Mouse (Mus musculus) MEL (cell line): ENCODE measurements around the gene Dcps. TPM values are rescaled to one million over a fixed set of nuclear protein-coding genes. Genes with fewer than 3 reads are reported as not detected.
A peak's percentile ranks its signal among the peaks of the same experiment; 100 is the strongest.

Source experiments
- DNase-seq: peaks from one replicate; pipeline ENCODE4 v3.0.0; 2011; ENCODE audit warnings: low read depth, low spot score
- H3K27ac ChIP-seq: 2 replicates; pipeline ENCODE4 v1.5.1; 2012; ENCODE audit warnings: low read depth, mild to moderate bottlenecking, control low read depth, low read length, moderate library complexity; ENCODE audit not compliant: control insufficient read depth
- H3K27me3 ChIP-seq, 2 experiments: fragments of 150-350 bp in 1 of 2; sonication (generic) in 1 of 2; 2 replicates each; pipeline ENCODE4 v1.6.1; 2012; ENCODE audit warnings: low read length in 2 of 2, mild to moderate bottlenecking in 2 of 2, improper control_type of control experiment in 1 of 2, moderate library complexity in 1 of 2; ENCODE audit not compliant: insufficient read depth in 2 of 2, control insufficient read depth in 1 of 2
- H3K36me3 ChIP-seq, 2 experiments: 2 replicates each; pipeline ENCODE4 v1.6.1; 2012 to 2014; ENCODE audit warnings: low read length in 2 of 2, improper control_type of control experiment in 1 of 2, inconsistent platforms in 1 of 2, mild to moderate bottlenecking in 1 of 2; ENCODE audit not compliant: insufficient read depth in 2 of 2, control insufficient read depth in 1 of 2
- H3K4me1 ChIP-seq, 2 experiments: fragments of 150-350 bp in 1 of 2; sonication (generic) in 1 of 2; 2 replicates each; pipeline ENCODE4 v1.6.1; 2012; ENCODE audit warnings: low read length in 2 of 2, improper control_type of control experiment in 1 of 2, mild to moderate bottlenecking in 1 of 2; ENCODE audit not compliant: insufficient read depth in 2 of 2, control insufficient read depth in 1 of 2
- H3K4me3 ChIP-seq, 2 experiments: fragments of 150-350 bp in 1 of 2; sonication (generic) in 1 of 2; 2 replicates each; pipeline ENCODE4 v1.5.1; 2012; ENCODE audit warnings: low read depth in 2 of 2, low read length in 2 of 2, mild to moderate bottlenecking in 2 of 2, moderate library complexity in 2 of 2, control low read depth in 1 of 2, improper control_type of control experiment in 1 of 2; ENCODE audit not compliant: control insufficient read depth in 1 of 2, insufficient read depth in 1 of 2
- H3K79me2 ChIP-seq: 2 replicates; pipeline ENCODE4 v1.6.1; 2012; ENCODE audit warnings: mild to moderate bottlenecking, low read length, moderate library complexity; ENCODE audit not compliant: control insufficient read depth, poor library complexity, insufficient read depth
- H3K9ac ChIP-seq: 2 replicates; pipeline ENCODE4 v1.6.1; 2012; ENCODE audit warnings: low read depth, mild to moderate bottlenecking, control low read depth, low read length, moderate library complexity; ENCODE audit not compliant: control insufficient read depth, poor library complexity, severe bottlenecking
- H3K9me3 ChIP-seq: fragments of 150-350 bp; sonication (generic); replicated peaks from 2 replicates; pipeline ENCODE4 v1.6.1; 2012; ENCODE audit warnings: mild to moderate bottlenecking, low read length, improper control_type of control experiment, moderate library complexity; ENCODE audit not compliant: insufficient read depth
- CHD1 ChIP-seq: IDR thresholded peaks from 2 replicates; pipeline ENCODE4 v1.6.1; 2012; ENCODE audit warnings: low read depth, mild to moderate bottlenecking, inconsistent platforms, low read length, improper control_type of control experiment
- CHD2 ChIP-seq: IDR thresholded peaks from 2 replicates; pipeline ENCODE4 v1.6.1; 2011; ENCODE audit warnings: low read length, improper control_type of control experiment
- E2F4 ChIP-seq: IDR thresholded peaks from 2 replicates; pipeline ENCODE4 v1.6.1; 2011; ENCODE audit warnings: low read depth, low read length, improper control_type of control experiment, borderline replicate concordance
- ELF1 ChIP-seq: IDR thresholded peaks from 2 replicates; pipeline ENCODE4 v1.6.1; 2014; ENCODE audit warnings: low read depth, mild to moderate bottlenecking, inconsistent platforms, low read length, improper control_type of control experiment, moderate library complexity
- EP300 ChIP-seq, 2 experiments: IDR thresholded peaks; 2 replicates each; pipeline ENCODE4 v1.6.1; 2011; ENCODE audit warnings: improper control_type of control experiment in 2 of 2, low read length in 2 of 2, low read depth in 1 of 2, mild to moderate bottlenecking in 1 of 2
- ETS1 ChIP-seq: IDR thresholded peaks from 2 replicates; pipeline ENCODE4 v1.6.1; 2012; ENCODE audit warnings: low read depth, mild to moderate bottlenecking, inconsistent platforms, low read length, improper control_type of control experiment, moderate library complexity
- GATA1 ChIP-seq: IDR thresholded peaks from 2 replicates; pipeline ENCODE4 v1.6.1; 2011; ENCODE audit warnings: low read depth, low read length, improper control_type of control experiment
- JUND ChIP-seq: IDR thresholded peaks from 2 replicates; pipeline ENCODE4 v1.6.1; 2011; ENCODE audit warnings: low read depth, mild to moderate bottlenecking, improper control_type of control experiment, low read length
- KAT2A ChIP-seq: conservative IDR thresholded peaks from 2 replicates; pipeline ENCODE4 v1.6.1; 2012; ENCODE audit warnings: low read depth, low read length, improper control_type of control experiment, inconsistent platforms
- MAFK ChIP-seq: IDR thresholded peaks from 2 replicates; pipeline ENCODE4 v1.6.1; 2011; ENCODE audit warnings: low read depth, mild to moderate bottlenecking, low read length, improper control_type of control experiment, borderline replicate concordance
- MAZ ChIP-seq: IDR thresholded peaks from 2 replicates; pipeline ENCODE4 v1.6.1; 2012; ENCODE audit warnings: low read depth, mild to moderate bottlenecking, inconsistent platforms, low read length, improper control_type of control experiment
- MEF2A ChIP-seq: IDR thresholded peaks from 2 replicates; pipeline ENCODE4 v1.6.1; 2014; ENCODE audit warnings: low read depth, mild to moderate bottlenecking, inconsistent platforms, low read length, improper control_type of control experiment; ENCODE audit not compliant: poor library complexity, insufficient replicate concordance, severe bottlenecking; ENCODE audit errors: extremely low read depth
- MXI1 ChIP-seq: IDR thresholded peaks from 2 replicates; pipeline ENCODE4 v1.6.1; 2011; ENCODE audit warnings: mild to moderate bottlenecking, low read depth, low read length, improper control_type of control experiment
- MYB ChIP-seq: IDR thresholded peaks from 2 replicates; pipeline ENCODE4 v1.6.1; 2011; ENCODE audit warnings: mild to moderate bottlenecking, low read depth, low read length, improper control_type of control experiment
- NELFE ChIP-seq: IDR thresholded peaks from 2 replicates; pipeline ENCODE4 v1.6.1; 2011; ENCODE audit warnings: low read depth, low read length, improper control_type of control experiment
- NRF1 ChIP-seq: IDR thresholded peaks from 2 replicates; pipeline ENCODE4 v1.6.1; 2014; ENCODE audit warnings: low read depth, mild to moderate bottlenecking, inconsistent platforms, low read length, improper control_type of control experiment, moderate library complexity; ENCODE audit not compliant: poor library complexity, insufficient read depth, severe bottlenecking
- POLR2AphosphoS2 ChIP-seq: IDR thresholded peaks from 2 replicates; pipeline ENCODE4 v1.6.1; 2011; ENCODE audit warnings: low read length, improper control_type of control experiment
- POLR2AphosphoS5 ChIP-seq: IDR thresholded peaks from 2 replicates; pipeline ENCODE4 v1.6.1; 2012; ENCODE audit warnings: low read depth, borderline replicate concordance, mild to moderate bottlenecking, inconsistent platforms, low read length, moderate library complexity, mixed read lengths
- RAD21 ChIP-seq: IDR thresholded peaks from 2 replicates; pipeline ENCODE4 v1.6.1; 2011; ENCODE audit warnings: mild to moderate bottlenecking, low read depth, low read length, improper control_type of control experiment
- SIN3A ChIP-seq: IDR thresholded peaks from 2 replicates; pipeline ENCODE4 v1.6.1; 2012; ENCODE audit warnings: low read length, improper control_type of control experiment, inconsistent platforms
- SMC3 ChIP-seq: IDR thresholded peaks from 2 replicates; pipeline ENCODE4 v1.6.1; 2011; ENCODE audit warnings: low read depth, low read length, improper control_type of control experiment
- TBP ChIP-seq: IDR thresholded peaks from 2 replicates; pipeline ENCODE4 v1.8.0; 2011; ENCODE audit warnings: low read depth, low read length, improper control_type of control experiment
- UBTF ChIP-seq: IDR thresholded peaks from 2 replicates; pipeline ENCODE4 v1.6.1; 2012; ENCODE audit warnings: low read depth, mild to moderate bottlenecking, inconsistent platforms, low read length, improper control_type of control experiment, moderate library complexity, borderline replicate concordance; ENCODE audit not compliant: insufficient read depth
- USF1 ChIP-seq: IDR thresholded peaks from 2 replicates; pipeline ENCODE4 v1.6.1; 2014; ENCODE audit warnings: low read depth, mild to moderate bottlenecking, inconsistent platforms, low read length, improper control_type of control experiment, moderate library complexity
- ZC3H11A ChIP-seq: IDR thresholded peaks from 2 replicates; pipeline ENCODE4 v1.6.1; 2012; ENCODE audit warnings: low read depth, mild to moderate bottlenecking, inconsistent platforms, low read length, improper control_type of control experiment
- ZMIZ1 ChIP-seq: IDR thresholded peaks from 2 replicates; pipeline ENCODE4 v1.6.1; 2012; ENCODE audit warnings: low read depth, mild to moderate bottlenecking, inconsistent platforms, low read length, improper control_type of control experiment, moderate library complexity
- ZNF384 ChIP-seq: IDR thresholded peaks from 2 replicates; pipeline ENCODE4 v1.6.1; 2012; ENCODE audit warnings: low read depth, mild to moderate bottlenecking, inconsistent platforms, low read length, improper control_type of control experiment
- polyA plus RNA-seq, 2 experiments: library from polyadenylated mRNA; stranded (reverse) in 1 of 2; unstranded in 1 of 2; fragments of >175 nt in 1 of 2; fragments of >200 nt in 1 of 2; gene quantifications; 2 replicates each; pipeline versions ENCODE4 v1.2.1 to v1.2.4; 2012; ENCODE audit warnings: low replicate concordance in 2 of 2, low read depth in 1 of 2; ENCODE audit not compliant: insufficient read length in 2 of 2, insufficient read depth in 1 of 2, missing spikeins in 1 of 2
- total RNA-seq: library from RNA; depleted of rRNA; stranded (reverse); fragments of 300-350 nt; gene quantifications from 2 replicates; pipeline ENCODE4 v1.2.3, GENCODE M21; 2012

Dcps gene
- total and polyA plus RNA-seq, 3 experiments: 54.3 to 115 TPM; not detected in 1

DNA sequence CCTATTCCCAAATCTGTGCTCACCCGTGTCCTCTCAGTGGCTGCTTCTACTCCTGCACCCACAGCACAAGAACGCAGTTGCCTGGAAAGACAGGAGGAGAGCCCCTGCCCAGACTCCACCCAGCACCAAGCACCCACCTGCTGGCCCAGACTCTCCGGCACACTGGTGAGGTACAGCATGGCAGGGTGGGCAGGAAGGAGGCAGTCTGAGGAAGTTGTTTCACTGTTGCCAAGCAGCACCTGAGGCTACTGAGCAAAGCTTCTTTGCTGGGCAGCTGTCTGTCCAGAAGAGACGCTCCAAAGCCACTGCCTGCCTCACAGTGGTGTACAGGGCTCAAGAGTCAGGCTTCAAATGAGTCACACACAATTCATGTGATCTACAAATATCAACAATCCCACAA, 77.1 kb downstream of the Dcps start:
- peaks cover 0 to 4% of the 10 kb centered on the region in 2 experiments; a peak in 2 of 4 replicates for H3K4me1 ChIP-seq
- TF ChIP-seq NELFE (no peak), NRF1 (no peak), ZMIZ1 (no peak), SMC3 (no peak), SIN3A (no peak), ELF1 (no peak), MAZ (no peak), CHD1 (no peak)
- TF ChIP-seq, all 39 proteins: peak for 0

DNA sequence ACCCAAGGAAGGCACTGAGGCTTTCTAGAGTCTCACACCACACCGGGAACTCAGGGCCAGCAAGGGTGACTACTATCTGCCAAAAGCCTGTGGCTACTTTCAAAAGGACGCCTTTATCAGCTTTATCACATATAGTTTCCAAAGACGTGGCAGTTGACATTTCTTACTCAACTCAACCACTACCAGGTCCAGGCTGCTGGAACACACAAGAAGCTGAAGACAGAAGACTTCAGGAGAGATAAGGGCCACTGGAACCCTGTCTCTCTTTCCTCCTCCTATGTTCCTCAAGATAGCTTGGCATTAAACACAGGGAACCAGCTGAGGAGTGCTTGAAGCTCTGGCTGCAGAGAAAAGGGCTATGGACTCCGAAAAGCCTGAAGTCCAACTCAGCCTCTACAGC, 78.0 kb downstream of the Dcps start:
- Histone ChIP-seq H3K4me1 (peaks cover 0 to 4% of the 10 kb centered on the region in 2 experiments; a peak in 2 of 4 replicates), H3K27ac (no peak overlapping the region), H3K9me3 (no peaks in the 10 kb centered on the region), H3K36me3 (peaks cover 3 to 9% of the 10 kb centered on the region in 2 experiments), H3K9ac (no peak overlapping the region), H3K27me3 (no peaks in the 10 kb centered on the region), H3K4me3 (no peak overlapping the region), H3K79me2 (peaks cover 17% of the 10 kb centered on the region)
- DNase-seq: peak; percentile 21
- TF ChIP-seq MYB (no peak), MEF2A (no peak), EP300 (IDR thresholded peaks at IDR 0.05; ENCODE audit: low read depth in 1 of 2, low read length in 2 of 2) (no peak), NRF1 (no peak), CHD1 (no peak), SIN3A (no peak), ZNF384 (no peak), RAD21 (no peak)

More for the DNA sequence above, 77.1 kb downstream of the Dcps start:
- peaks cover 3 to 9% of the 10 kb centered on the region in 2 experiments for H3K36me3 ChIP-seq
- H3K27me3 ChIP-seq: no peaks in the 10 kb centered on the region
- peaks cover 19% of the 10 kb centered on the region for H3K79me2 ChIP-seq
- DNase-seq: no peak
- H3K27ac ChIP-seq: no peak overlapping the region
- no peak overlapping the region for H3K4me3 ChIP-seq
- H3K9me3 ChIP-seq: no peaks in the 10 kb centered on the region
- no peak overlapping the region for H3K9ac ChIP-seq

DNA sequence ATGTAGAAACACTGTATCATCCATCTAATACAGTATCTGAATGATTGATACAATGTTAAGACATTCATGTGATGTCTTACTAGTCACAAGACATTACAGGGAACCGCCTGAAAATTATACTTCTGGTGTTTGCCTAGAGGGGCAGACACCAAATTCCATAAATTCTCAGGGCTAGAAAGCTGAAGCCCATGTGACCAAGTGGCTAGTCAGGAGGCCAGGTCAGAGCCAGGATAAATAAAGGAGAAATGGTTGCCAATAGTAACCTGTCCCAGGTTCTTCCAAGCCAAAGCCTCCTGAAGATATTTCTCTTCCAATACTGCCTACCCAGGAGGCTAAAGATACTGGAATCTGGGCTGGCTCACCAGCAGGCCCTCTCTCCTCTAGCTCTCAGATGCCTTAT, 80.1 kb downstream of the Dcps start:
- Histone ChIP-seq H3K4me1 (peaks cover 0 to 4% of the 10 kb centered on the region in 2 experiments; a peak in 2 of 4 replicates), H3K36me3 (peaks cover 3 to 9% of the 10 kb centered on the region in 2 experiments; a peak in 3 of 4 replicates), H3K9ac (no peak overlapping the region), H3K79me2 (peaks cover 17% of the 10 kb centered on the region), H3K27me3 (no peaks in the 10 kb centered on the region), H3K4me3 (no peak overlapping the region), H3K9me3 (no peaks in the 10 kb centered on the region), H3K27ac (no peak overlapping the region)
- DNase-seq: no peak
- TF ChIP-seq UBTF: no peak
- no peak for TF ChIP-seq GATA1
- TF ChIP-seq E2F4: no peak
- TF ChIP-seq JUND: no peak
- no peak for TF ChIP-seq ZC3H11A
- TF ChIP-seq ETS1: no peak
- TF ChIP-seq NELFE: no peak
- TF ChIP-seq TBP: no peak
- TF ChIP-seq USF1: no peak
- no peak for TF ChIP-seq POLR2AphosphoS5
- no peak for TF ChIP-seq POLR2AphosphoS2
- no peak for TF ChIP-seq NRF1
- TF ChIP-seq MAFK: no peak
- TF ChIP-seq MAZ: no peak
- no peak for TF ChIP-seq CHD2
- no peak for TF ChIP-seq KAT2A
- TF ChIP-seq MXI1: no peak
